Mouse (Mus musculus) CH12.LX (cell line): Measurements from ENCODE around the gene Adamts15.
A peak's percentile ranks its signal among the peaks of the same experiment; 100 is the strongest.

Experiments
- CTCF ChIP-seq, 2 experiments: IDR thresholded peaks in 1 of 2; conservative IDR thresholded peaks in 1 of 2; 2 replicates each; pipeline ENCODE4 v1.5.1; 2011 to 2012; ENCODE audit warnings: low read depth in 2 of 2, low read length in 2 of 2, improper control_type of control experiment in 1 of 2, inconsistent platforms in 1 of 2, mild to moderate bottlenecking in 1 of 2, moderate library complexity in 1 of 2
- EP300 ChIP-seq: IDR thresholded peaks from 2 replicates; pipeline ENCODE4 v1.6.1; 2011; ENCODE audit warnings: low read length, improper control_type of control experiment
- HCFC1 ChIP-seq: IDR thresholded peaks from 2 replicates; pipeline ENCODE4 v1.6.1; 2012; ENCODE audit warnings: low read depth, mild to moderate bottlenecking, inconsistent platforms, low read length, improper control_type of control experiment
- MAFK ChIP-seq: IDR thresholded peaks from 2 replicates; pipeline ENCODE4 v1.6.1; 2011; ENCODE audit warnings: low read length, improper control_type of control experiment; ENCODE audit not compliant: insufficient replicate concordance
- MAX ChIP-seq: IDR thresholded peaks from 2 replicates; pipeline ENCODE4 v1.6.1; 2011; ENCODE audit warnings: low read length, improper control_type of control experiment
- POLR2A ChIP-seq: IDR thresholded peaks from 2 replicates; pipeline ENCODE4 v1.6.1; 2011; ENCODE audit warnings: low read depth, mild to moderate bottlenecking, improper control_type of control experiment, low read length
- RAD21 ChIP-seq: IDR thresholded peaks from 2 replicates; pipeline ENCODE4 v1.6.1; 2011; ENCODE audit warnings: low read depth, mild to moderate bottlenecking, low read length, improper control_type of control experiment, moderate library complexity
- RCOR1 ChIP-seq: conservative IDR thresholded peaks from 2 replicates; pipeline ENCODE4 v1.6.1; 2012; ENCODE audit warnings: low read depth, mild to moderate bottlenecking, inconsistent platforms, low read length, improper control_type of control experiment
- ZMIZ1 ChIP-seq: IDR thresholded peaks from 2 replicates; pipeline ENCODE4 v1.6.1; 2012; ENCODE audit warnings: low read depth, mild to moderate bottlenecking, inconsistent platforms, low read length, improper control_type of control experiment

GRCm38 (mm10) chr9:30936674-30937438 is 14.6 kb upstream of the Adamts15 start:
- TF ChIP-seq MAFK: no peak
- TF ChIP-seq POLR2A: no peak
- no peak for TF ChIP-seq HCFC1
- peak; percentile 88 for TF ChIP-seq RAD21
- no peak for TF ChIP-seq ZMIZ1
- TF ChIP-seq EP300: no peak
- peak; percentile 93 for TF ChIP-seq MAX
- peak; percentile 63 to 85 for TF ChIP-seq CTCF (conservative IDR thresholded peaks at IDR 0.05 in 1 of 2, IDR thresholded peaks at IDR 0.05 in 1 of 2; ENCODE audit: low read depth in 2 of 2, low read length in 2 of 2)
- no peak for TF ChIP-seq RCOR1
